Mouse (Mus musculus) embryonic facial prominence, embryonic 14.5 days (tissue): ENCODE results near the gene Prdm16. TPM values are rescaled to one million over a fixed set of nuclear protein-coding genes. Genes with fewer than 3 reads are reported as not detected.

Experiments
- ATAC-seq: fragments of 200-750 bp; cut with Nextera tagmentation; 2 replicates; pipeline ENCODE4 v1.8.0; 2017; ENCODE audit warnings: low read depth, moderate number of reproducible peaks, moderate TSS enrichment
- DNase-seq: peaks from one replicate; pipeline ENCODE4 v3.0.0-alpha.2; 2015; ENCODE audit warnings: low spot score
- H3K27ac ChIP-seq: fragments of 300-500 bp; sonication (generic); replicated peaks from 2 replicates; pipeline ENCODE4 v1.5.1; 2014; ENCODE audit warnings: low read depth, mild to moderate bottlenecking, low read length, moderate library complexity
- H3K27me3 ChIP-seq: fragments of 300-500 bp; sonication (generic); replicated peaks from 2 replicates; pipeline ENCODE4 v1.6.1; 2014; ENCODE audit warnings: low read length; ENCODE audit not compliant: control insufficient read depth, insufficient read depth
- H3K36me3 ChIP-seq: fragments of 300-500 bp; sonication (generic); 2 replicates; pipeline ENCODE4 v1.6.1; 2014; ENCODE audit warnings: low read length, mixed read lengths; ENCODE audit not compliant: control insufficient read depth, insufficient read depth
- H3K4me1 ChIP-seq: fragments of 300-500 bp; sonication (generic); 2 replicates; pipeline ENCODE4 v1.6.1; 2014; ENCODE audit warnings: antibody characterized with exemption, low read length; ENCODE audit not compliant: control insufficient read depth, insufficient read depth
- H3K4me2 ChIP-seq: fragments of 300-500 bp; sonication (generic); 2 replicates; pipeline ENCODE4 v1.6.1; 2014; ENCODE audit warnings: low read depth, mild to moderate bottlenecking, low read length, moderate library complexity, mixed read lengths
- H3K4me3 ChIP-seq: fragments of 300-500 bp; sonication (generic); 2 replicates; pipeline ENCODE4 v1.5.1; 2014; ENCODE audit warnings: low read depth, mild to moderate bottlenecking, low read length
- H3K9ac ChIP-seq: fragments of 300-500 bp; sonication (generic); 2 replicates; pipeline ENCODE4 v1.6.1; 2014; ENCODE audit warnings: low read depth, mild to moderate bottlenecking, low read length, moderate library complexity, mixed read lengths
- H3K9me3 ChIP-seq: fragments of 300-500 bp; sonication (generic); 2 replicates; pipeline ENCODE4 v1.6.1; 2016; ENCODE audit warnings: low read length; ENCODE audit not compliant: control insufficient read depth
- WGBS: fragments of 180-500 bp; shearing (Covaris S2); extraction: QIAGEN DNeasy Blood & Tissue Kit; methylation state at CpG from one replicate; pipeline ENCODE4 v1.1.7; 2014; 5-methylcytosine and 5-hydroxymethylcytosine counted together
- polyA plus RNA-seq: library from polyadenylated mRNA; unstranded; fragments of >200 nt; fragmentation: Nextera tagmentation; extraction: Ambion mirVana; gene quantifications from 2 replicates; pipeline ENCODE4 v1.2.1, GENCODE M21; 2014

Prdm16 gene
- polyA plus RNA-seq, 1 experiment from 2014 or later = 12.7 TPM

- ATAC-seq (no peak), DNase-seq (no peak)
- Histone ChIP-seq H3K4me3 (no peak overlapping the region), H3K27ac (no peak overlapping the region), H3K4me1 (0 out of 2 replicates have a peak, but pooled peaks cover 5% of the 10 kb centered on the region), H3K9ac (no peak overlapping the region), H3K36me3 (no peaks in the 10 kb centered on the region), H3K27me3 (no peaks in the 10 kb centered on the region; the same call in 1 of the 2 replicates), H3K9me3 (no peaks in the 10 kb centered on the region), H3K4me2 (no peak overlapping the region)
- WGBS = 51% methylated on average over 4 of the region's 4 CpGs
Observed at GRCm38 (mm10) chr4:154531368-154531767, 105.3 kb downstream of the Prdm16 start.

DNA sequence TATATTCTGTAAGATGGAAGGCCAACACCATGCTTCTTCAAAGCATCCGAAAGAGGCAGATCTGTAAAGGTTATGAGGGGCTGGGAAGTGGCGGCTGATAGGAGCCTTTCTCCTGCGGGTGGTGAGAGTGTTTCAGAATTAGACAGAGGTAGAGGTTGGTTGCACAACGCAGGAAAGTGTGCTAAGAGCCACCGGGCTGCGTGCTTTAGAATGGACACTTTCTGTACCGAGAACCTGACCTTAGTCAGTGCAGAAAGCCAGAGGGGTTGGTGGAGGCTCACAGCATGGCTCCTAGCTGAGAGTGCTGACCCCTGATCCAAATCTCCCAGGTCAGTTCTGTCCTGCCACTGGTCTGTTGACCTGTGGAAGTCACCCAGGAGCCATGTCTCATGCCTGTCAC is 106.3 kb downstream of the Prdm16 start:
- no peak for DNase-seq
- no peaks in the 10 kb centered on the region for H3K9me3 ChIP-seq
- WGBS = 66% methylated on average over 7 of the region's 7 CpGs
- H3K4me1 ChIP-seq = 0 out of 2 replicates have a peak, but pooled peaks cover 5% of the 10 kb centered on the region
- H3K4me3 ChIP-seq = no peak overlapping the region
- H3K36me3 ChIP-seq = no peaks in the 10 kb centered on the region
- H3K27me3 ChIP-seq = no peaks in the 10 kb centered on the region; the same call in 1 of the 2 replicates
- no peak overlapping the region for H3K4me2 ChIP-seq
- no peak overlapping the region for H3K27ac ChIP-seq
- ATAC-seq = no peak
- no peak overlapping the region for H3K9ac ChIP-seq

DNA sequence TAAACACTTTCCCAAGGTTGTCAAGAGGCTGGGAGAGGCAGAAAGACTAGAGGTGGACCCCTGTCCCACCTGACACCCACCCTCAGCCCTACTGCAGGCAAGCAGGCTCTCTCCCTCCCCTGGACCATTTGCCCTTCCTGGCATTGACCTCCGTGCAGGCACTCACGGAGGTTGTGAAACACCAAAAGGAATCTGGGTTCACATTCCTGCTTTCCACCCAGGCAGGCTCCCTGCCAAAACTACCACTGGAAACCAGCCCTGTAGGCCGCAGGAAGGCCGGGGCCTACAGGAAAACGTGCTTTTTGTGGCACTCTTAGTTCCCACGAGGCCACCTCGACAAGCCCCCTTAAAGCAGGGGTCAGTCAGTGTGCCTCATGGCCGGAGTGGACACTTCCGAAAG is 109.2 kb downstream of the Prdm16 start:
- Histone ChIP-seq H3K9ac (no peak overlapping the region), H3K4me2 (no peak overlapping the region), H3K4me3 (no peak overlapping the region), H3K36me3 (no peaks in the 10 kb centered on the region), H3K4me1 (0 out of 2 replicates have a peak, but pooled peaks cover 5% of the 10 kb centered on the region), H3K27ac (0 out of 2 replicates have a peak overlapping the region, but pooled peaks have one; percentile 11), H3K9me3 (no peaks in the 10 kb centered on the region), H3K27me3 (no peaks in the 10 kb centered on the region; the same call in 1 of the 2 replicates)
- ATAC-seq (no peak), DNase-seq (peak; percentile 71)
- 53% methylated on average over 8 of the region's 9 CpGs for WGBS

GRCm38 (mm10) chr4:154526351-154526786 is 110.3 kb downstream of the Prdm16 start:
- no peak overlapping the region for H3K27ac ChIP-seq

DNA sequence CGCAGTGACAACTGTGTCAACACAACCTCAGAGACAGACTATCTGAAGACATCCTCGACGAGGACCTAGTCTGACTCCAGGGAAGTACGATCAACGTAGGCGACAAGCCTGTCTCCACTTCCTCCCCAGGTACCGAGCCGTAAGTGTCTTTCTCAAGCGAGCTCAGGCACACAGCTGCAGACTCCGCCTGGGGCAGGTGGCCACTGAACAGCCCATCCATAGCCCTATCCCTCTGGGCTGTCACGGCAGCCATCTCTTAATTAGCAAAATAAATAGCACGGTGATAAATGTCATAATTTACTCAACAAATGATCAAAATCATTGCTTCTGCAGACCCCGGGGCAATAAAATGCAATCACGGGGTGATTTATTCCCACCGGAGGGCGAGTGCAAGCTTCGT is 112.8 kb downstream of the Prdm16 start:
- Histone ChIP-seq H3K9ac (no peak overlapping the region), H3K4me1 (0 out of 2 replicates have a peak, but pooled peaks cover 5% of the 10 kb centered on the region), H3K4me2 (no peak overlapping the region), H3K4me3 (no peak overlapping the region), H3K9me3 (no peaks in the 10 kb centered on the region), H3K27ac (no peak overlapping the region), H3K36me3 (no peaks in the 10 kb centered on the region), H3K27me3 (no peaks in the 10 kb centered on the region)
- DNase-seq = no peak
- 65% methylated on average over 17 of the region's 17 CpGs for WGBS
- ATAC-seq = no peak

More at GRCm38 (mm10) chr4:154526351-154526786, 110.3 kb downstream of the Prdm16 start:
- Histone ChIP-seq H3K36me3 (no peaks in the 10 kb centered on the region), H3K4me2 (no peak overlapping the region), H3K9ac (no peak overlapping the region), H3K4me1 (0 out of 2 replicates have a peak, but pooled peaks cover 5% of the 10 kb centered on the region), H3K9me3 (no peaks in the 10 kb centered on the region), H3K4me3 (no peak overlapping the region), H3K27me3 (no peaks in the 10 kb centered on the region; the same call in 1 of the 2 replicates)
- ATAC-seq (no peak), DNase-seq (no peak)
- 88% methylated on average over 6 of the region's 6 CpGs for WGBS

- WGBS = 82% methylated on average over 7 of the region's 7 CpGs
- H3K9me3 ChIP-seq = no peaks in the 10 kb centered on the region
- H3K27ac ChIP-seq = no peak overlapping the region
- no peaks in the 10 kb centered on the region for H3K27me3 ChIP-seq
- no peak overlapping the region for H3K9ac ChIP-seq
- H3K4me2 ChIP-seq = no peak overlapping the region
- H3K4me3 ChIP-seq = no peak overlapping the region
- DNase-seq = no peak
- no peaks in the 10 kb centered on the region for H3K4me1 ChIP-seq
- no peak for ATAC-seq
- H3K36me3 ChIP-seq = no peaks in the 10 kb centered on the region
Observed at GRCm38 (mm10) chr4:154521881-154522676, 114.6 kb downstream of the Prdm16 start.

DNA sequence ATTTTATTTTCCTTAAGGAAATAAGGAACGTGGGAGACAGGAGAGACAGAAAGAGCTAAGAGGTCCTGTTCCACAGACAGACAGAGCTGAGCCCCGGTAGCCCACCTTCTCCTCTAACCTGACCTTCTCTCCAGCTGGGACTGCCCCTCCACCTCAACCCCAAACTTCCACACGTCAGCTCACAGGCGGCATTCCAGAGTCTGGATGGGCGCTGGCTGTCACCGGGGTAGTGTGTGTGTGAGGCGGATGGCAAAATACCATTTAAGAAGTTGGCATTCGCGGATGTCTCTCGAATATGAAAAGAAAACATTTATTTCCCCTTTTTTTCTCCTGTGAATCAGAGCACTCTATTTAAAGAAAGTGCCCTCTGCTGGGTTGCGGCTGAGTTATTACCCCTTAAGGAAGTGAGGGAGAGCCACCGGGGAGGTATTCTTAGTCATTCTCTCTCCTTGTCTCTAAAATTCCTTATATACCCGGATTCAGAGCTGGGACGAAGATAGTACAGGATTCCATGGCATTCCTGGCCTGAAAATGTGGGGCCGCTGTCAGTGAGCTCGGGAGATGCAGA is 117.1 kb downstream of the Prdm16 start:
- no peak overlapping the region for H3K4me2 ChIP-seq
- H3K9me3 ChIP-seq = no peaks in the 10 kb centered on the region
- ATAC-seq = no peak
- H3K4me3 ChIP-seq = no peak overlapping the region
- no peak overlapping the region for H3K27ac ChIP-seq
- no peak overlapping the region for H3K9ac ChIP-seq
- no peaks in the 10 kb centered on the region for H3K27me3 ChIP-seq
- no peaks in the 10 kb centered on the region for H3K36me3 ChIP-seq
- 76% methylated on average over 16 of the region's 16 CpGs for WGBS
- no peaks in the 10 kb centered on the region for H3K4me1 ChIP-seq
- DNase-seq = no peak

- Histone ChIP-seq H3K27me3 (no peaks in the 10 kb centered on the region), H3K36me3 (no peaks in the 10 kb centered on the region), H3K4me2 (no peak overlapping the region), H3K27ac (no peak overlapping the region), H3K9ac (no peak overlapping the region), H3K4me3 (no peak overlapping the region), H3K9me3 (no peaks in the 10 kb centered on the region), H3K4me1 (no peaks in the 10 kb centered on the region)
- ATAC-seq = no peak
- WGBS = 85% methylated on average over 7 of the region's 7 CpGs
- no peak for DNase-seq
Observed at GRCm38 (mm10) chr4:154517991-154518390, 118.7 kb downstream of the Prdm16 start.
